Mouse (Mus musculus): ENCODE data around the gene Tmem18. TPM values are rescaled to one million over a fixed set of nuclear protein-coding genes. Genes with fewer than 3 reads are reported as not detected.

Gene Tmem18
- polyA plus RNA-seq, 1 experiment = 5.7 TPM

GRCm38 (mm10) chr12:30578019-30578418 is 6.2 kb upstream of the Tmem18 start:
- Histone ChIP-seq H3K4me2 (ENCODE audit: low read depth) (no peak overlapping the region), H3K4me3 (no peak overlapping the region), H3ac (ENCODE audit: control insufficient read depth, insufficient read length) (no peak overlapping the region), H3K79me2 (ENCODE audit: control insufficient read depth, insufficient read depth) (no peaks in the 10 kb centered on the region), H3K27me3 (ENCODE audit: control insufficient read depth, insufficient read depth, insufficient read length) (no peaks in the 10 kb centered on the region), H3K36me3 (ENCODE audit: control insufficient read depth, insufficient read depth) (no peaks in the 10 kb centered on the region)
- TF ChIP-seq POLR2A (IDR thresholded peaks at IDR 0.05; ENCODE audit: insufficient read length, low read depth) = no peak
- TF ChIP-seq TCF3 (IDR thresholded peaks at IDR 0.05; ENCODE audit: insufficient read length, low read depth) = no peak
- TF ChIP-seq MYOD1 (IDR thresholded peaks at IDR 0.05; ENCODE audit: control insufficient read depth in 1 of 3, insufficient read length in 2 of 3, low read depth in 2 of 3) = no peak
- no peak for TF ChIP-seq SRF (IDR thresholded peaks at IDR 0.05; ENCODE audit: control insufficient read depth, insufficient read length, low read depth)

DNA sequence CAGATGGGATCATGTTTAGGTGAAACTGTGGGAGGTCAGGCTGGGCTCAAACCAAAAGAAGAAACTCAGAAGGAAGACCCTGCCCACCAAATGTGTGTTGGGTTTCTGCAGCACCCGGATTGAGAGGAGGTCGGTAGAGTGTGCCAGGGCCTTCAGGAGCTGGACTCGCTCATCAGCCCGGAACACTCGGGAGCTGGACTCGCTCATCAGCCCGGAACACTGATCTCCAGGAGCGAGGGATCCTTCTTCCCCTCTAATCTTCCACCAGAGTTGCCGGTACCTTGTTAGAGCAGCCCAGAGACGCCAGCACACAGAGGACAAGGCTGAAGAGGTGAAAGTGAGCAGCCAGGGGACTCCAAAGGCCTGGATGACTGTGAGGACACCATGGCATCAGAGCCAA is 2.9 kb upstream of the Tmem18 start:
- Histone ChIP-seq H3K27me3 (ENCODE audit: control insufficient read depth, insufficient read depth, insufficient read length) (no peaks in the 10 kb centered on the region), H3K36me3 (ENCODE audit: control insufficient read depth, insufficient read depth) (no peaks in the 10 kb centered on the region), H3K79me2 (ENCODE audit: control insufficient read depth, insufficient read depth) (no peaks in the 10 kb centered on the region), H3ac (ENCODE audit: control insufficient read depth, insufficient read length) (no peak overlapping the region), H3K4me3 (no peak overlapping the region), H3K4me2 (ENCODE audit: low read depth) (no peak overlapping the region)
- no peak for TF ChIP-seq REST (IDR thresholded peaks at IDR 0.05; ENCODE audit: insufficient read depth, insufficient read length)
- TF ChIP-seq SRF (IDR thresholded peaks at IDR 0.05; ENCODE audit: control insufficient read depth, insufficient read length, low read depth) = no peak
- no peak for TF ChIP-seq POLR2AphosphoS2 (IDR thresholded peaks at IDR 0.05; ENCODE audit: insufficient read length, low read depth)
- no peak for TF ChIP-seq E2F4 (IDR thresholded peaks at IDR 0.05; ENCODE audit: insufficient read depth)
- TF ChIP-seq TCF3 (IDR thresholded peaks at IDR 0.05; ENCODE audit: insufficient read length, low read depth) = no peak
- no peak for TF ChIP-seq POLR2A (IDR thresholded peaks at IDR 0.05; ENCODE audit: insufficient read length, low read depth)
- TF ChIP-seq CEBPB (IDR thresholded peaks at IDR 0.05; ENCODE audit: insufficient read depth, poor library complexity, severe bottlenecking) = no peak
- TF ChIP-seq MYOD1 (IDR thresholded peaks at IDR 0.05; ENCODE audit: control insufficient read depth in 1 of 3, insufficient read length in 2 of 3, low read depth in 2 of 3) = no peak
- no peak for TF ChIP-seq MAX (IDR thresholded peaks at IDR 0.05; ENCODE audit: low read depth)
- TF ChIP-seq TCF12 (IDR thresholded peaks at IDR 0.05; ENCODE audit: insufficient read depth, poor library complexity, severe bottlenecking) = no peak
- no peak for TF ChIP-seq USF1 (IDR thresholded peaks at IDR 0.05; ENCODE audit: low read depth)
- TF ChIP-seq MYOG (IDR thresholded peaks at IDR 0.05; ENCODE audit: control insufficient read depth in 1 of 3, insufficient read depth in 1 of 3, insufficient read length in 2 of 3, low read depth in 2 of 3) = no peak

DNA sequence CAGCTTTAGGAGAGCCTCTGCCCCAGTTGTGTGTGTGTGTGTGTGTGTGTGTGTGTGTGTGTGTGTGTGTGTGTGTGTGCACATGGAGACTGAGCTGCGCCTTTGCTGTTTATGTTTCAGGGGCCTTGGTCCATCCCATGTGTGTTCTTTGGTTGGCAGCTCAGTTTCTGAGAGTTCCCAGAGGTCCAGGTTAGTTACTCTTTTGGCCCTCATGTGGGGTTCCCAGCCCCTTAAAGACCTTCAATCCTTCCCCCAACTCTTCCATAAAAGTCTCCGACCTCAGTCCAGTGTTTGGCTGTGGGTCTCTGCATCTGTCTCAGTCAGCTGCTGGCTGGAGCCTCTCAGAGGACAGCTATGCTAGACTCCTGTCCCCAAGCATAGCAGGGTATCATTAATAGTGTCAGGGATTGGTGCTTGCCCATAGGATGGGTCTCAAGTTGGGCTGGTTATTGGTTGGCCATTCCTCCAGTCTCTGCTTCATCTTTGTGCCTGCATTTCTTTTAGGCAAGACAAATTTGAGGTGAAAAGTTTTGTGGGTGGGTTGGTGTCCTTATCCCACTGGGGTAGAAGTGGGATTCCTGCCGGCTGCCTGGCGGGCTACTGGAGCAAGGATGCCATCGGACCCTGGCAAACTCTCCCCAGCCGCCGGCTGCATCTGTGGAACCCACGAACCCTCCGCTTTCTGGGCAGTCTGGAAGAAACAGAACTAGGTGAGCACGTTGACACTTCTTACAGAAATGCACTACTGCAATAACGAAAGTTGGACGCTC is 455 bp upstream of the Tmem18 start:
- Histone ChIP-seq H3K4me3 (peak overlapping the region; percentile 70), H3K36me3 (ENCODE audit: control insufficient read depth, insufficient read depth) (peaks cover under 1% of the 10 kb centered on the region), H3K27me3 (ENCODE audit: control insufficient read depth, insufficient read depth, insufficient read length) (no peaks in the 10 kb centered on the region), H3K79me2 (ENCODE audit: control insufficient read depth, insufficient read depth) (no peaks in the 10 kb centered on the region), H3ac (ENCODE audit: control insufficient read depth, insufficient read length) (peak overlapping the region; percentile 51), H3K4me2 (ENCODE audit: low read depth) (peak overlapping the region; percentile 57)
- TF ChIP-seq USF1 (IDR thresholded peaks at IDR 0.05; ENCODE audit: low read depth) = no peak
- TF ChIP-seq POLR2A (IDR thresholded peaks at IDR 0.05; ENCODE audit: insufficient read length, low read depth) = no peak
- no peak for TF ChIP-seq TCF12 (IDR thresholded peaks at IDR 0.05; ENCODE audit: insufficient read depth, poor library complexity, severe bottlenecking)
- no peak for TF ChIP-seq TCF3 (IDR thresholded peaks at IDR 0.05; ENCODE audit: insufficient read length, low read depth)
- no peak for TF ChIP-seq MYOD1 (IDR thresholded peaks at IDR 0.05; ENCODE audit: control insufficient read depth in 1 of 3, insufficient read length in 2 of 3, low read depth in 2 of 3)

- Histone ChIP-seq H3ac (ENCODE audit: control insufficient read depth, insufficient read length) (peak overlapping the region; percentile 51), H3K27me3 (ENCODE audit: control insufficient read depth, insufficient read depth, insufficient read length) (no peaks in the 10 kb centered on the region)
Observed at GRCm38 (mm10) chr12:30584863-30585262, 637 bp downstream of the Tmem18 start.

DNA sequence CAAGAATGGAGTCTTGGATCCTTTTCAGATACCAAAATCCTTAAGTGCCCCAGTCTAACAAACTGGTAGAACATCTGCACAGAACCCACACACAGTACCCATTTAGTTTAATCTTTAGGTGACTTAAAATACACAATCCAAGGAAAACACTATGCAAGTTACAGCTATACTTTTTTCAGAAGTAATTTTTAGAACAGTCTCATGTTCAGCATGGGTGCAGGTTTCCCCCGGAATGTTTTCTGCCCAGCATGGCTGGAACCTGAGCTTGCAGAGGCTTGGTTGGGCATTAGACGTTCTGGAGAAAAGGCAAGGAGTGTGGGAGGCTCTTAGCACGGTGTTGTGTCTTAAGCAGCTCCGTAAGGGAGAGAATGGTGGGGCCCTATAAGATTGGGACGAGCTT is 7.6 kb downstream of the Tmem18 start:
- no peak overlapping the region for H3ac ChIP-seq (ENCODE audit: control insufficient read depth, insufficient read length)
- H3K4me2 ChIP-seq (ENCODE audit: low read depth) = no peak overlapping the region
- H3K36me3 ChIP-seq (ENCODE audit: control insufficient read depth, insufficient read depth) = peaks cover 4% of the 10 kb centered on the region
- no peak overlapping the region for H3K4me3 ChIP-seq
- no peaks in the 10 kb centered on the region for H3K27me3 ChIP-seq (ENCODE audit: control insufficient read depth, insufficient read depth, insufficient read length)
- TF ChIP-seq TCF12 (IDR thresholded peaks at IDR 0.05; ENCODE audit: insufficient read depth, poor library complexity, severe bottlenecking) (no peak), E2F4 (IDR thresholded peaks at IDR 0.05; ENCODE audit: insufficient read depth) (no peak), MYOG (IDR thresholded peaks at IDR 0.05; ENCODE audit: control insufficient read depth in 1 of 3, insufficient read depth in 1 of 3, insufficient read length in 2 of 3, low read depth in 2 of 3) (no peak), CEBPB (IDR thresholded peaks at IDR 0.05; ENCODE audit: insufficient read depth, poor library complexity, severe bottlenecking) (no peak), USF1 (IDR thresholded peaks at IDR 0.05; ENCODE audit: low read depth) (no peak), TCF3 (IDR thresholded peaks at IDR 0.05; ENCODE audit: insufficient read length, low read depth) (no peak), REST (IDR thresholded peaks at IDR 0.05; ENCODE audit: insufficient read depth, insufficient read length) (no peak), POLR2AphosphoS2 (IDR thresholded peaks at IDR 0.05; ENCODE audit: insufficient read length, low read depth) (no peak), POLR2A (IDR thresholded peaks at IDR 0.05; ENCODE audit: insufficient read length, low read depth) (no peak)
- no peaks in the 10 kb centered on the region for H3K79me2 ChIP-seq (ENCODE audit: control insufficient read depth, insufficient read depth)

More at GRCm38 (mm10) chr12:30584863-30585262, 637 bp downstream of the Tmem18 start:
- H3K79me2 ChIP-seq (ENCODE audit: control insufficient read depth, insufficient read depth) = no peaks in the 10 kb centered on the region
- H3K4me2 ChIP-seq (ENCODE audit: low read depth) = peak overlapping the region; percentile 99
- TF ChIP-seq E2F4 (IDR thresholded peaks at IDR 0.05; ENCODE audit: insufficient read depth) = no peak
- peak overlapping the region; percentile 70 for H3K4me3 ChIP-seq
- peaks cover 4% of the 10 kb centered on the region for H3K36me3 ChIP-seq (ENCODE audit: control insufficient read depth, insufficient read depth)

All from myocyte (in vitro differentiated cells).